ENCODE assay signal across 37 mouse cellular contexts in genomic region chr17:87406646-87407045, GRCm38 (mm10). TPM values are rescaled to one million over a fixed set of nuclear protein-coding genes. Genes with fewer than 3 reads are reported as not detected.
"Had no signal": no experiment of that assay in that cellular context is flagged by ENCODE, and none has a peak within 500 bp of the region (broad histone marks: within the 10 kb centered on the region; RNA-seq: fewer than 3 reads in every experiment).

No protein-coding gene starts in this region.

- DNase-seq: cerebellum, adult 9-11 months; cerebellum, postnatal 10 days; cerebellum, postnatal 14 days; cerebellum, postnatal 36 days; embryo, embryonic 11 days; forebrain, postnatal 0 days; gastrocnemius, adult 2 months; gastrocnemius, postnatal 10 days; gastrocnemius, postnatal 14 days; gastrocnemius, postnatal 25 days; gastrocnemius, postnatal 36 days; heart, adult 11 months; heart, adult 18-20 months; heart, adult 2 months had no signal

- ATAC-seq: forebrain, embryonic 13.5 days; forebrain, embryonic 14.5 days; forebrain, embryonic 15.5 days; forebrain, embryonic 16.5 days; forebrain, postnatal 0 days had no signal

- H3K4me2 ChIP-seq: embryonic facial prominence, embryonic 12.5 days; embryonic facial prominence, embryonic 13.5 days; embryonic facial prominence, embryonic 15.5 days; forebrain, embryonic 12.5 days; forebrain, embryonic 13.5 days; forebrain, embryonic 15.5 days had no signal

- H3K9ac ChIP-seq: embryonic facial prominence, embryonic 12.5 days; embryonic facial prominence, embryonic 13.5 days; embryonic facial prominence, embryonic 15.5 days; forebrain, embryonic 12.5 days; forebrain, embryonic 13.5 days; forebrain, embryonic 15.5 days; forebrain, postnatal 0 days had no signal

- H3K36me3 ChIP-seq: embryonic facial prominence, embryonic 10.5 days; embryonic facial prominence, embryonic 12.5 days; embryonic facial prominence, embryonic 13.5 days; embryonic facial prominence, embryonic 15.5 days; forebrain, embryonic 10.5 days; forebrain, embryonic 12.5 days; forebrain, embryonic 15.5 days; heart, embryonic 10.5 days had no signal

- H3K4me1 ChIP-seq: embryonic facial prominence, embryonic 10.5 days; embryonic facial prominence, embryonic 12.5 days; forebrain, embryonic 12.5 days; forebrain, embryonic 13.5 days; forebrain, embryonic 15.5 days; heart, embryonic 10.5 days had no signal

- H3K9me3 ChIP-seq: embryonic facial prominence, embryonic 10.5 days; embryonic facial prominence, embryonic 12.5 days; embryonic facial prominence, embryonic 13.5 days; embryonic facial prominence, embryonic 15.5 days; forebrain, embryonic 10.5 days; forebrain, embryonic 12.5 days; forebrain, embryonic 13.5 days; forebrain, embryonic 15.5 days; heart, embryonic 10.5 days had no signal

- H3K4me3 ChIP-seq: embryonic facial prominence, embryonic 10.5 days; embryonic facial prominence, embryonic 12.5 days; embryonic facial prominence, embryonic 13.5 days; embryonic facial prominence, embryonic 15.5 days; erythroblast, embryonic 14.5 days; forebrain, embryonic 10.5 days; forebrain, embryonic 12.5 days; forebrain, embryonic 13.5 days; forebrain, embryonic 15.5 days; gastrocnemius, adult 2 months; heart, adult 2 months; heart, embryonic 10.5 days had no signal

- H3K27ac ChIP-seq: embryonic facial prominence, embryonic 10.5 days; embryonic facial prominence, embryonic 12.5 days; embryonic facial prominence, embryonic 13.5 days; embryonic facial prominence, embryonic 15.5 days; forebrain, embryonic 10.5 days; forebrain, embryonic 12.5 days; forebrain, embryonic 13.5 days; forebrain, embryonic 15.5 days; heart, adult 2 months; heart, embryonic 10.5 days had no signal

- H3K27me3 ChIP-seq: embryonic facial prominence, embryonic 12.5 days; embryonic facial prominence, embryonic 13.5 days; embryonic facial prominence, embryonic 15.5 days; forebrain, embryonic 12.5 days; forebrain, embryonic 13.5 days; forebrain, embryonic 15.5 days had no signal

RNA-seq across cellular contexts. Expression of gene Stpg4, which starts 20.9 kb away (rescaled TPM):
- total RNA-seq: common myeloid progenitor, adult 5-6 weeks; forebrain, postnatal 0 days; gastrocnemius, adult 18-20 months; gastrocnemius, adult 2 months; gastrocnemius, adult 8-10 months; gastrocnemius, postnatal 10 days; gastrocnemius, postnatal 14 days; gastrocnemius, postnatal 25 days; gastrocnemius, postnatal 36 days; gastrocnemius, postnatal 4 days; granulocyte monocyte progenitor cell, adult 5-6 weeks; heart, adult 18-20 months; heart, adult 2 months; heart, adult 8-10 months had no signal
- polyA plus RNA-seq: cortical plate, adult 2 months; embryonic facial prominence, embryonic 10.5 days; embryonic facial prominence, embryonic 11.5 days; embryonic facial prominence, embryonic 12.5 days; embryonic facial prominence, embryonic 13.5 days; embryonic facial prominence, embryonic 14.5 days; embryonic facial prominence, embryonic 15.5 days; erythroblast, embryonic 14.5 days; forebrain, embryonic 10.5 days; forebrain, embryonic 11.5 days; forebrain, embryonic 12.5 days; forebrain, embryonic 13.5 days; forebrain, embryonic 14.5 days; forebrain, embryonic 15.5 days; forebrain, embryonic 16.5 days; forebrain, postnatal 0 days; frontal cortex, adult 2 months; heart, embryonic 10.5 days had no signal
